Mouse (Mus musculus): ENCODE results near the gene Bcar3. TPM values are rescaled to one million over a fixed set of nuclear protein-coding genes. Genes with fewer than 3 reads are reported as not detected.
A peak's percentile ranks its signal among the peaks of the same experiment; 100 is the strongest.

Bcar3 gene
- polyA plus RNA-seq, 1 experiment from 2014 or later: 13.7 TPM

- H3K4me3 ChIP-seq (replicated peaks; ENCODE audit: low read length): no peak overlapping the region
- H3K27ac ChIP-seq (ENCODE audit: low read length): no peak overlapping the region
- no peaks in the 10 kb centered on the region for H3K9me3 ChIP-seq (replicated peaks; ENCODE audit: control insufficient read depth, low read length)
- no peak for ATAC-seq (ENCODE audit: insufficient read depth, low FRiP score)
- H3K4me2 ChIP-seq (ENCODE audit: low read depth, low read length): no peak overlapping the region
- 0 out of 2 replicates have a peak, but pooled peaks cover 4% of the 10 kb centered on the region for H3K4me1 ChIP-seq (ENCODE audit: control insufficient read depth, insufficient read depth, low read length)
- WGBS: 67% methylated on average over 15 of the region's 15 CpGs
- no peak overlapping the region for H3K9ac ChIP-seq (ENCODE audit: low read length)
- H3K27me3 ChIP-seq (ENCODE audit: control insufficient read depth, insufficient read depth, low read length): no peaks in the 10 kb centered on the region
- no peaks in the 10 kb centered on the region for H3K36me3 ChIP-seq (ENCODE audit: control insufficient read depth, insufficient read depth, low read length)
These were observed 114.9 kb downstream of the Bcar3 start for GRCm38 (mm10) chr3:122408798-122409311.

GRCm38 (mm10) chr3:122411590-122411989 is 117.7 kb downstream of the Bcar3 start:
- 72% methylated on average over 2 of the region's 2 CpGs for WGBS
- H3K9ac ChIP-seq (ENCODE audit: low read length): no peak overlapping the region
- no peaks in the 10 kb centered on the region for H3K27me3 ChIP-seq (ENCODE audit: control insufficient read depth, insufficient read depth, low read length)
- no peak for ATAC-seq (ENCODE audit: insufficient read depth, low FRiP score)
- H3K36me3 ChIP-seq (ENCODE audit: control insufficient read depth, insufficient read depth, low read length): no peaks in the 10 kb centered on the region
- no peaks in the 10 kb centered on the region for H3K9me3 ChIP-seq (replicated peaks; ENCODE audit: control insufficient read depth, low read length)
- H3K27ac ChIP-seq (ENCODE audit: low read length): no peak overlapping the region
- H3K4me3 ChIP-seq (replicated peaks; ENCODE audit: low read length): no peak overlapping the region
- 0 out of 2 replicates have a peak, but pooled peaks cover 5% of the 10 kb centered on the region for H3K4me1 ChIP-seq (ENCODE audit: control insufficient read depth, insufficient read depth, low read length)
- no peak overlapping the region for H3K4me2 ChIP-seq (ENCODE audit: low read depth, low read length)

GRCm38 (mm10) chr3:122413729-122414561 is 120.0 kb downstream of the Bcar3 start:
- no peaks in the 10 kb centered on the region for H3K9me3 ChIP-seq (replicated peaks; ENCODE audit: control insufficient read depth, low read length)
- no peak overlapping the region for H3K4me3 ChIP-seq (replicated peaks; ENCODE audit: low read length)
- peak overlapping the region; percentile 0; the same call in 1 of the 2 replicates for H3K4me2 ChIP-seq (ENCODE audit: low read depth, low read length)
- H3K36me3 ChIP-seq (ENCODE audit: control insufficient read depth, insufficient read depth, low read length): no peaks in the 10 kb centered on the region
- H3K4me1 ChIP-seq (ENCODE audit: control insufficient read depth, insufficient read depth, low read length): 0 out of 2 replicates have a peak, but pooled peaks cover 8% of the 10 kb centered on the region
- no peak overlapping the region for H3K27ac ChIP-seq (ENCODE audit: low read length)
- H3K9ac ChIP-seq (ENCODE audit: low read length): no peak overlapping the region
- WGBS: 33% methylated on average over 17 of the region's 17 CpGs
- H3K27me3 ChIP-seq (ENCODE audit: control insufficient read depth, insufficient read depth, low read length): no peaks in the 10 kb centered on the region
- no peak for ATAC-seq (ENCODE audit: insufficient read depth, low FRiP score)

GRCm38 (mm10) chr3:122414868-122415267 is 120.9 kb downstream of the Bcar3 start:
- no peak for ATAC-seq (ENCODE audit: insufficient read depth, low FRiP score)
- Histone ChIP-seq H3K4me3 (replicated peaks; ENCODE audit: low read length) (no peak overlapping the region), H3K9ac (ENCODE audit: low read length) (no peak overlapping the region), H3K4me1 (ENCODE audit: control insufficient read depth, insufficient read depth, low read length) (0 out of 2 replicates have a peak, but pooled peaks cover 8% of the 10 kb centered on the region), H3K27me3 (ENCODE audit: control insufficient read depth, insufficient read depth, low read length) (no peaks in the 10 kb centered on the region), H3K4me2 (ENCODE audit: low read depth, low read length) (no peak overlapping the region), H3K27ac (ENCODE audit: low read length) (no peak overlapping the region), H3K36me3 (ENCODE audit: control insufficient read depth, insufficient read depth, low read length) (no peaks in the 10 kb centered on the region), H3K9me3 (replicated peaks; ENCODE audit: control insufficient read depth, low read length) (no peaks in the 10 kb centered on the region)
- WGBS: 63% methylated on average over 8 of the region's 8 CpGs

- Histone ChIP-seq H3K9me3 (replicated peaks; ENCODE audit: control insufficient read depth, low read length) (no peaks in the 10 kb centered on the region), H3K4me2 (ENCODE audit: low read depth, low read length) (no peak overlapping the region), H3K27ac (ENCODE audit: low read length) (no peak overlapping the region), H3K27me3 (ENCODE audit: control insufficient read depth, insufficient read depth, low read length) (no peaks in the 10 kb centered on the region), H3K4me3 (replicated peaks; ENCODE audit: low read length) (no peak overlapping the region), H3K4me1 (ENCODE audit: control insufficient read depth, insufficient read depth, low read length) (peaks cover 14% of the 10 kb centered on the region; the same call in 1 of the 2 replicates), H3K9ac (ENCODE audit: low read length) (no peak overlapping the region), H3K36me3 (ENCODE audit: control insufficient read depth, insufficient read depth, low read length) (no peaks in the 10 kb centered on the region)
- ATAC-seq (ENCODE audit: insufficient read depth, low FRiP score): no peak
- 63% methylated on average over 11 of the region's 11 CpGs for WGBS
These were observed 123.5 kb downstream of the Bcar3 start for GRCm38 (mm10) chr3:122417466-122417865.

GRCm38 (mm10) chr3:122418564-122419274 is 124.8 kb downstream of the Bcar3 start:
- 47% methylated on average over 16 of the region's 16 CpGs for WGBS
- peaks cover 14% of the 10 kb centered on the region; the same call in 1 of the 2 replicates for H3K4me1 ChIP-seq (ENCODE audit: control insufficient read depth, insufficient read depth, low read length)

GRCm38 (mm10) chr3:122419610-122420409 is 125.9 kb downstream of the Bcar3 start:
- H3K4me1 ChIP-seq (ENCODE audit: control insufficient read depth, insufficient read depth, low read length): peaks cover 9% of the 10 kb centered on the region; the same call in 1 of the 2 replicates
- peak overlapping the region; percentile 76 for H3K9ac ChIP-seq (ENCODE audit: low read length)
- peak; percentile 91 for ATAC-seq (ENCODE audit: insufficient read depth, low FRiP score)
- H3K9me3 ChIP-seq (replicated peaks; ENCODE audit: control insufficient read depth, low read length): no peaks in the 10 kb centered on the region
- peak overlapping the region; percentile 91 for H3K4me2 ChIP-seq (ENCODE audit: low read depth, low read length)
- under 1% methylated on average over 63 of the region's 63 CpGs for WGBS
- peak overlapping the region; percentile 58 for H3K27ac ChIP-seq (ENCODE audit: low read length)
- no peaks in the 10 kb centered on the region for H3K36me3 ChIP-seq (ENCODE audit: control insufficient read depth, insufficient read depth, low read length)
- peak overlapping the region; percentile 59 for H3K4me3 ChIP-seq (replicated peaks; ENCODE audit: low read length)
- no peaks in the 10 kb centered on the region for H3K27me3 ChIP-seq (ENCODE audit: control insufficient read depth, insufficient read depth, low read length)

More at GRCm38 (mm10) chr3:122418564-122419274, 124.8 kb downstream of the Bcar3 start:
- Histone ChIP-seq H3K9ac (ENCODE audit: low read length) (no peak overlapping the region), H3K9me3 (replicated peaks; ENCODE audit: control insufficient read depth, low read length) (no peaks in the 10 kb centered on the region), H3K36me3 (ENCODE audit: control insufficient read depth, insufficient read depth, low read length) (no peaks in the 10 kb centered on the region), H3K27me3 (ENCODE audit: control insufficient read depth, insufficient read depth, low read length) (no peaks in the 10 kb centered on the region), H3K4me2 (ENCODE audit: low read depth, low read length) (peak overlapping the region; percentile 91), H3K4me3 (replicated peaks; ENCODE audit: low read length) (peak overlapping the region; percentile 59), H3K27ac (ENCODE audit: low read length) (no peak overlapping the region)
- ATAC-seq (ENCODE audit: insufficient read depth, low FRiP score): no peak

GRCm38 (mm10) chr3:122420410-122420774 is 126.5 kb downstream of the Bcar3 start:
- Histone ChIP-seq H3K4me3 (replicated peaks; ENCODE audit: low read length) (peak overlapping the region; percentile 59), H3K9me3 (replicated peaks; ENCODE audit: control insufficient read depth, low read length) (no peaks in the 10 kb centered on the region), H3K4me2 (ENCODE audit: low read depth, low read length) (peak overlapping the region; percentile 91), H3K27ac (ENCODE audit: low read length) (peak overlapping the region; percentile 58; the same call in 1 of the 2 replicates), H3K9ac (ENCODE audit: low read length) (peak overlapping the region; percentile 76), H3K4me1 (ENCODE audit: control insufficient read depth, insufficient read depth, low read length) (peaks cover 9% of the 10 kb centered on the region; the same call in 1 of the 2 replicates), H3K36me3 (ENCODE audit: control insufficient read depth, insufficient read depth, low read length) (no peaks in the 10 kb centered on the region), H3K27me3 (ENCODE audit: control insufficient read depth, insufficient read depth, low read length) (no peaks in the 10 kb centered on the region)
- ATAC-seq (ENCODE audit: insufficient read depth, low FRiP score): peak; percentile 16; the same call in 1 of the 2 replicates
- 0% methylated on average over 15 of the region's 15 CpGs for WGBS

Data from stomach, embryonic 16.5 days (tissue).